Mouse (Mus musculus) left cerebral cortex, adult 8-10 months (tissue): ENCODE measurements at regions not wholly inside any gene's neighbourhood (a gene's known extent, or its start where the extent isn't known, plus 50 kb on each side); places are given as distances from the start of the nearest gene placed in this dataset.

Experiments
- DNase-seq, 2 experiments: peaks; one replicate each; pipeline ENCODE4 v3.0.0; 2022; ENCODE audit warnings: low spot score in 2 of 2

DNA sequence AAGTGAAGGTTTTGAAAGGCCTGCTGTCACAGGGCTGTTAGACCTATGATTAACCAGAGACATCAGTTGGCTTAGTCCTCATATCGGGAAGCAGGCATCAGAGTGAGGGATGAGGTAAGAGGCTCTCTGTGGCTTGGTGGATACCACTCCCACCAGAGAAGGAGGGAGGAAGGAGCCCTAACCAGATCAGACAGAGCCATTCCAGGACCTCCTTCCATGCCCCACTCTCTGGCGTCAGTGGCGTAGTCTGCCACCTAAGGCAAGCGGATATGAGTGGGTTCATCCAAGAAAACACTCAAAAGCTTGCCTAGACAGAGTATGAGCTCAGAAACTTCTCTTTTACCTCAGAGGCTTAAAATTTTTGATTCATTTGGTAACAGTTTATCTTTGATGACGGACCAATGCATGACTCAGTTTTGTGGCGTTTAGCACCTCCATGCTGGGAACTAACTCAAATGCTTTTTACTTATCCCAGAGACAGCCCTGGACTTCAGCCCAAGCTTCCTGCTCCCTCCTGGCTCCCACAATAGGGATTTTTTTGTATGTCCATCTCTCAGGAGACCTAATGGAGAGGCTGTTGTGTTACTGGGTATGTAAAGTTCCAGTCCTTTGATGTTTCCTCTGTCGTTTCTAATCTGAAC lies 367.5 kb upstream of the Rasgrp1 start:
- no peak for DNase-seq

- no peak for DNase-seq
Measured at GRCm38 (mm10) chr2:117724066-117724465, 381.3 kb upstream of the Rasgrp1 start.

GRCm38 (mm10) chr2:117731253-117731652 lies 380.4 kb upstream of the Thbs1 start:
- no peak for DNase-seq

DNA sequence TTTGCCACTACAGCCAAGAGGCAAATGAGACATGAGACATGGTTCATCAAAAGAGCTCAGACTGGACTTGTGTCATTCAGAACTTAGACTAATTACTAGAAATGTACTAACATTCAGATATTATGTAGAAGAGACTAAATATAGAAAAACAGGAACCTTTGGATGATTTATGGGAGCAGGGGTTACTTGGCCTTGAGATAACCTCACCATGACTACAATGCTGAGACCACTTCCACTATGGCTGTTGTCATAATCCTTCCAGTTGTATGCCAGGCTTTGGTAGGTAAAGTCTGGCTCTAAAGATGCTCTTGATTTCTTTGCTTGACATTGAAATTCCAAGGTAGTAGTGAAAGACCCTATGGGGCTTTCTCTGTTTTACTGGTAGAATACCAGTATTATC lies 369.3 kb upstream of the Thbs1 start:
- no peak for DNase-seq

- no peak for DNase-seq
Measured at GRCm38 (mm10) chr2:117743901-117744300, 367.8 kb upstream of the Thbs1 start.

DNA sequence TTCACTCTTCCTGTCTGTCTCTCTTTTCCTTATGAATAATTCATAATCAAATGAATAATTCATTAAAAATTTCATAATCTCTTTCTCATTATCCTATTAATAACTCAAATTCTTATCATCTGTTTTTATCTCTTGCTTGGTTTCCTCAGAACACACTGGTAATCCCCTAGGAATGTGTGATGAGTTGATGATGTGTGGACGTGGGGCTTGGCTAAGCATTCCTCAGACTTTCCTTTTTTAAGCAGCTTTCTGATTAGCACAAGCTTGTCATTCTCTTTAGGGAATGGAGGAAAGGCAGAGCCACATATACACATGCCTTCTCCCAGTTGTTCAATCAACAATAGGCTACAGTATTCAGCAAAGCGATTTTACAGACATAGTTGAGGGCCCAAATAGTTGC lies 365.9 kb upstream of the Thbs1 start:
- DNase-seq: no peak

GRCm38 (mm10) chr2:117747136-117747535 lies 364.5 kb upstream of the Thbs1 start:
- DNase-seq: no peak

DNA sequence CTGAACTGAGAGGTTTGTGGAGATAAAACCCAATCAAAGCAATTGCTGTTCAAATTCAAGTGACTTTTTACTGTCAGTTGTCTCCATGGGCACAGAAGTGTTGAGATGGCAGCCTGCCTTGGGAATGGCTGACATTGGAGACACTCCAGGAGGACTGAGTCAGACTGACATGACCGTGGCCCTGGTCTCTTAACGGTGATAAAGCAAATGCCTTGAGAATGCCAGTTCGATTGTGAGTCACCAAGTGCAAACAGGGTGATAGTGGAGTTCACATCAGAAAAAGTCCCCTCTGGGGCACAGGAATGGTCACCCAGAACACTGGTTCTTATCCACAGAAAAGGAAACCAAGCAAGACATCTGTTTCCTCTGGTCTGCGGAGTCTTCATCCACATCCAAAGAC lies 362.8 kb upstream of the Thbs1 start:
- no peak for DNase-seq

DNA sequence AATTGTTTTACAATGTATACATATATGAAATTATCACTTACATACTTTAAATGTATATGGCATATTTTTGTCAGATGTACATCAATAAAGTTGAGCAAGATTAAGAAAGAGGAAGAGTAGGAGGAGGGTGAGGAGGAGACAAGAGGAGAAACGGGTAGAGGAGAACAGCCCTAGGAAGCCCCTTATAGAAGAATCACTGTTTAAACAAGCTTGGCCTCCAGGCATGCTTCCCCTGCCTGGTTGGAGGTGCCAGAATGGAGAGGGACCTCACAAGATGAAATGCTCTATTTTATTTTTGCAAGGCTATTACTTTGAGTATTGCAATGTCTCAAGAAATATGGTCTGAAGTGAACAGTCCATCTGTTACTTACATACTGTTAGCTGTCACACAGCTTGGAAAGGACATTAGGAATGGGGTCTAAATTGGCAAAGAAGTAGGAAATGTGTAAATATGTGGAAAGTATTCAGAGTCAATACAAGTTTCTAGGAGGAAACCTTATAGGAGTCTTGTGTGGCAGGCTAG lies 352.1 kb upstream of the Thbs1 start:
- DNase-seq: no peak

DNA sequence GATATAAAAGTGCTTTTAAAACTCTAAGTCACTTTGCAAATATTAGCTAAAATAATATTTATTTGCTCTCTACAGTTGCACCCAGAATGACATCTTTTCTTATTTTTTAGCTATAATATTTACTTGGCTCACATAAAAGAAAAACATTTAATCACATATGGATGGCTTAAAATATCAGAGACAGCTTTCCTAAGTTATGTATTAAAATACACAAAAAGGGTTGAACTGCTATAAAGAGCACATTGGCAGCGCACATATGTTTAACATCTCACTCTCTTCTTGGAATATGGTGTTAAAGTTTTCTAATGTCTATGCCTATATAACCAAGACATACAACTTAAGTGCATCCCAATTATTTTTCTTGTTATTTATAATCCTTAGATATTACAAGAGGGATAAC lies 348.0 kb upstream of the Thbs1 start:
- DNase-seq: no peak

DNA sequence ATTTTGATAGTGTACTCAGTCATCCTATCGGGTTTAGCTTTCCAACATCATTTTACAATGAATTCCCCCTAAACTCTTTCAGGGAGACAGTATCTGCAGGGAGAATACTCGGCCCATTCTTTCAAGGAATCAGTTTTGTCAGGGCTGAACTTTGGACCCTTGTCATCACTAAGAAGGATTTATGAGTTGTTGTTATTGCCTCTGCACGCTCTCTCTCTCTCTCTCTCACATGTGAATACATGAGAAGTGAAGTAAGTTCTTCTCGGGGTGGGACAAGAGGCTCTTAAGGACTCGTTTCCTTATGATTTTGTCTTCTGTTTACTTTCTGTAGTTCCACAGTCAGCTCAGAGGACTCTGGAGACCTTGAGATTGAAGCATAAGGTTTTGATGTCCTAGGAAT lies 346.1 kb upstream of the Thbs1 start:
- DNase-seq: no peak

GRCm38 (mm10) chr2:117766450-117766849 lies 345.2 kb upstream of the Thbs1 start:
- no peak for DNase-seq

- no peak for DNase-seq
Measured at GRCm38 (mm10) chr2:117769402-117770114, 342.1 kb upstream of the Thbs1 start.

DNA sequence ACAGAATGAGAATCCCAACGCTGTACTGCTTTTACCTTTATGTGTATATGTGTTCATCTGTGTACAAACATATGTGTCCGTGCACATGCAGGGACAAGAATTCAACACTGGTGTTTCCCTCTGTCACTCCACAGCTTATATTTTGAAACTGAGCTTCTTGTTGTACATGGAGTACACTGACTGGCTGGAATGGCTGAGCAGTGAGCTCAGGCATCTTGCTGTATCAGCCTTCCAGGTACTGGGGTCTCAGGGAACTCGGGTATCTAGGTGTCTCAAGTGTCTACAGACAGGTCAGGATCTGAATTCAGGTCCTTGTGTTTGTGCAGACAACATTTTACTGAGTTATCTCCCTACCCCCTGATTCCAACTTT lies 341.6 kb upstream of the Thbs1 start:
- no peak for DNase-seq

DNA sequence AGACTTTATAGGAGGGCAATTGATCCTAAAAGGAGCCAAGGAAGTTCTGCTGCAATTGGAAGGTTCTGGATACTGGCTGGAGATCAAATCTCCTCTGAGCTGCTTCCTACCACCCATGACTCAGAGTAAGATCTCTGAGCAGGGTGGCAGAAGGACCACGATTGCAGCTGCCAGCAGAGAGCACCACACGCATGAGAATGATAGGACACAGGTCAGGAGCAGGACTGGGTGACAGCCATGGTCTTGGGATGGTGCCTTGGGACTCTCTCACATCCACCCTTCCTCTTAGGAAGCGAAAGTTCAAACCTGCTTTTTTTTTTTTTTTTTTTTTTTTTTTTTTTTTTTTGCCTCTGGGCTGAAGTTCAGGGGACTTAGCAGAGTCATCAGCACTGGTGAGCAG lies 331.4 kb upstream of the Thbs1 start:
- DNase-seq: no peak

DNA sequence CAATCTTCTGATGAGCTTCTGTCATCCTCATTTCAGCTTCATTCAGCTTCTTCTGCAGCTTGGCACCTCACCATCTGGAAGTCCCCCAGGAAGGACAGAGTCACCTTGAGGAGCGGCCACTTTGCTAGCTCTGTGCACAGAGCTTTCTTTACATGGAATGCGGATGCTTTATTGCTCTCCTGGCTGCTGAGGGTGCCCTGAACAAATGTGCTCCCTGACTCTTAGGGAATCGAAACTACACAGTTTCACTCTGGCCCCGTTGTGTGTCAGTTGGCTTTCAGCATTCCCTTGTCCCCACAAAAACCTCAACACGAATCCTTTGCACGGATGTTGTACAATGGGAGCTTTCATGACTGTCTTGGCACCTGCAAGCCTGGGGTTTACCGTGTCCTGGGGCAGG lies 330.9 kb upstream of the Thbs1 start:
- no peak for DNase-seq

- no peak for DNase-seq
Measured at GRCm38 (mm10) chr2:117787321-117787720, 324.4 kb upstream of the Thbs1 start.

DNA sequence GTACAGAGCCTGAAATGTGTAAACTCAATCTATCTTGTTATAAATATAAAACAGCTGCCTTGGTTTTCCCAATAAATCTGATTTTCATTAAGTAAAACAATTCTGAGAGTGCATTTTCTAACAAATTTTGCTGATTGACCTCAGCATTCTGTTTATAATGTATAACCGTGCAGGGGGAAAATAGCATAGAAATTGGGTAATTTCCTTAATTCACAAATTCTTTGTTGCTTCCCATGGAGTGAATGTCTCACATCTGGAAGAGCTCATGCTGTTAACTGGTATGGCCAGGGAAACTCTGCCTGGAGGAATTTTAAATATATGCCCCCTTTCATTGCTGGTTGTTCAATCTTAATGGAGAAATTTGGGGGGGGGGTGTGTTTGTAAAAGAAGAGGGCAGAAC lies 317.4 kb upstream of the Thbs1 start:
- no peak for DNase-seq

DNA sequence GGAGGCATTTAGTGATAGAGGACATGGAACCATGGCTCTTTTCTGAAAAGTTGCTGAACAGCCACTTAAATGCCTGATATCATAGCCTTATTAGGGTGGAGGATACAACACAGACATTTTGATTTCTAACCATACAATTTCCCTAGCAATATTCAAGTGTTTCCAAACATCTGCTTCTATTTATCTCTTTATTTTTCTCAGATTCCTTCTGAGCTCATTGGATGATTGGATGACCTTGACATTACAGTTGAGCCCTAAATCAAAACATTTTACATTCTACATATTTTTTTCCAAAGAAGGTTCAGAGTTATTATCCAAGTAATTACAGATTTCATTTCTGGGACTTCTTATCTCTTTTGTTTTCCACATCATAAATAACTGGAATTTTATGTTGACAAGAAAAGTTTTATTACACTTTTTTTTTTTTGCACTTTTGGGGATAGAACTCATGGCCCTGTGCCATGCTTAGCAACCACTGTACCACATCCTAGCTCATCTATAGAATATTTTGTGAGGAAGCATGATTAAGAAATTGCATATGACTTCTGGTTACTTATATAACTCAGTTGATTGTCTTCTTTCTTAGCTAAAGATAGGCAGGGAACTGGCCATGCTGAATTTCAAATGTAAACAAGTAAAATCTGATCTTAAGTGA lies 309.6 kb upstream of the Thbs1 start:
- DNase-seq: no peak

- no peak for DNase-seq
Measured at GRCm38 (mm10) chr2:117802686-117803085, 309.0 kb upstream of the Thbs1 start.

GRCm38 (mm10) chr2:117804686-117805085 lies 307.0 kb upstream of the Thbs1 start:
- no peak for DNase-seq

- DNase-seq: no peak
Measured at GRCm38 (mm10) chr2:117807121-117807520, 304.6 kb upstream of the Thbs1 start.

DNA sequence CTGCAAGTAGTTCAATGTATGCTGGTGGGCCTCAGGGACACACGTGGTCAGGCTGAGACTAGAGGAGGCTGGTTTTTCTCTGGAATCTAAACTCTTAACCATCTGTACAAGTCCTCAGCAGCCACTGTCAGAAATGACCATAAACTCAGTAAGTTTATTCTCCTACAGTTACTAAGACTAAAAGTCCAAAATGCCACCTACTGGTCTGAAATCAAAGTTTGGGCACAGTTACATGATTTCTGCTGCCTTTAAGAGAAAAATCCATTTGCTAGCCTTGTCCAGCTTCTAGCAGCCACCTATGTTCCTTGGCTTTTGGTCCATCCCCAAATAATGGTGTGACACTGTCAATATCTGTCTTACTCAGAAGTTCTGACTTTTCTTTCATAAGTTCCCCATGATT lies 300.2 kb upstream of the Thbs1 start:
- no peak for DNase-seq
